Mouse (Mus musculus) intestine, postnatal 0 days (tissue): Measurements from ENCODE around the gene Apoc4. TPM values are rescaled to one million over a fixed set of nuclear protein-coding genes. Genes with fewer than 3 reads are reported as not detected.

Experiments
- ATAC-seq: fragments of 200-750 bp; cut with Nextera tagmentation; 2 replicates; pipeline ENCODE4 v1.8.0; 2017; ENCODE audit warnings: mild to moderate bottlenecking, moderate TSS enrichment, moderate library complexity
- H3K27ac ChIP-seq: fragments of 300-500 bp; sonication (generic); 2 replicates; pipeline ENCODE4 v1.5.1; 2014; ENCODE audit warnings: mild to moderate bottlenecking, low read depth, low read length, moderate library complexity
- H3K27me3 ChIP-seq: fragments of 300-500 bp; sonication (generic); replicated peaks from 2 replicates; pipeline ENCODE4 v1.6.1; 2014; ENCODE audit warnings: low read length, mixed read lengths; ENCODE audit not compliant: control insufficient read depth, insufficient read depth
- H3K36me3 ChIP-seq: fragments of 300-500 bp; sonication (generic); 2 replicates; pipeline ENCODE4 v1.6.1; 2014; ENCODE audit warnings: mild to moderate bottlenecking, moderate library complexity; ENCODE audit not compliant: control insufficient read depth, insufficient read depth
- H3K4me1 ChIP-seq: fragments of 300-500 bp; sonication (generic); replicated peaks from 2 replicates; pipeline ENCODE4 v1.6.1; 2014; ENCODE audit warnings: antibody characterized with exemption, low read length, mixed read lengths; ENCODE audit not compliant: control insufficient read depth, insufficient read depth
- H3K4me2 ChIP-seq: fragments of 300-500 bp; sonication (generic); replicated peaks from 2 replicates; pipeline ENCODE4 v1.6.1; 2014; ENCODE audit warnings: low read depth, mild to moderate bottlenecking, moderate library complexity
- H3K4me3 ChIP-seq: fragments of 300-500 bp; sonication (generic); 2 replicates; pipeline ENCODE4 v1.5.1; 2014; ENCODE audit warnings: low read depth, low read length
- H3K9ac ChIP-seq: fragments of 300-500 bp; sonication (generic); 2 replicates; pipeline ENCODE4 v1.6.1; 2014; ENCODE audit warnings: mild to moderate bottlenecking, low read depth, low read length
- H3K9me3 ChIP-seq: fragments of 300-500 bp; sonication (generic); 2 replicates; pipeline ENCODE4 v1.6.1; 2016; ENCODE audit warnings: mixed run types; ENCODE audit not compliant: control insufficient read depth
- CTCF ChIP-seq: sonication (generic); IDR thresholded peaks from 2 replicates; pipeline ENCODE4 v1.5.1; 2016; ENCODE audit warnings: low read depth, mild to moderate bottlenecking, control low read depth, antibody characterized with exemption, moderate library complexity
- WGBS: fragments of 180-500 bp; shearing (Covaris S2); extraction: QIAGEN DNeasy Blood & Tissue Kit; methylation state at CpG from one replicate; pipeline ENCODE4 v1.1.7; 2014; 5-methylcytosine and 5-hydroxymethylcytosine counted together
- polyA plus RNA-seq: library from polyadenylated mRNA; unstranded; fragments of >200 nt; fragmentation: Nextera tagmentation; extraction: Ambion mirVana; gene quantifications from 2 replicates; pipeline ENCODE4 v1.2.1, GENCODE M21; 2015

Gene Apoc4
- polyA plus RNA-seq, 1 experiment from 2014 or later, result 0.70 TPM

- 97% methylated on average over 34 of the region's 34 CpGs for WGBS
- no peak for ATAC-seq
- H3K9me3 ChIP-seq, result no peaks in the 10 kb centered on the region
- no peaks in the 10 kb centered on the region for H3K27me3 ChIP-seq
- H3K4me1 ChIP-seq, result peaks cover 25% of the 10 kb centered on the region
- no peak overlapping the region for H3K27ac ChIP-seq
- TF ChIP-seq CTCF, result no peak
- 0 out of 2 replicates have a peak, but pooled peaks cover 1% of the 10 kb centered on the region for H3K36me3 ChIP-seq
- no peak overlapping the region for H3K4me2 ChIP-seq
- no peak overlapping the region for H3K9ac ChIP-seq
- no peak overlapping the region for H3K4me3 ChIP-seq
These were observed 15.1 kb upstream of the Apoc4 start for GRCm38 (mm10) chr7:19696336-19696873.

- TF ChIP-seq CTCF, result no peak
- 79% methylated on average over 6 of the region's 6 CpGs for WGBS
- H3K27ac ChIP-seq, result no peak overlapping the region
- no peak overlapping the region for H3K4me3 ChIP-seq
- H3K4me2 ChIP-seq, result no peak overlapping the region
- ATAC-seq, result no peak
- no peak overlapping the region for H3K9ac ChIP-seq
- H3K9me3 ChIP-seq, result no peaks in the 10 kb centered on the region
- H3K36me3 ChIP-seq, result no peaks in the 10 kb centered on the region
- no peaks in the 10 kb centered on the region for H3K27me3 ChIP-seq
- H3K4me1 ChIP-seq, result peaks cover 25% of the 10 kb centered on the region
These were observed 14.6 kb upstream of the Apoc4 start for GRCm38 (mm10) chr7:19695881-19696280.

- no peak for TF ChIP-seq CTCF
- Histone ChIP-seq H3K9me3 (no peaks in the 10 kb centered on the region), H3K4me1 (peaks cover 22% of the 10 kb centered on the region), H3K9ac (no peak overlapping the region), H3K4me2 (no peak overlapping the region), H3K4me3 (no peak overlapping the region), H3K27ac (0 out of 2 replicates have a peak overlapping the region, but pooled peaks have one; percentile 5), H3K36me3 (no peaks in the 10 kb centered on the region), H3K27me3 (no peaks in the 10 kb centered on the region)
- 19% methylated on average over 8 of the region's 8 CpGs for WGBS
- ATAC-seq, result no peak
These were observed 13.9 kb upstream of the Apoc4 start for GRCm38 (mm10) chr7:19695213-19695594.

- ATAC-seq, result no peak
- no peak for TF ChIP-seq CTCF
- no peaks in the 10 kb centered on the region for H3K36me3 ChIP-seq
- H3K9ac ChIP-seq, result no peak overlapping the region
- H3K27me3 ChIP-seq, result no peaks in the 10 kb centered on the region
- H3K4me3 ChIP-seq, result no peak overlapping the region
- H3K27ac ChIP-seq, result peak overlapping the region; percentile 46; the same call in 1 of the 2 replicates
- peaks cover 21% of the 10 kb centered on the region for H3K4me1 ChIP-seq
- H3K9me3 ChIP-seq, result no peaks in the 10 kb centered on the region
- WGBS, result 45% methylated on average over 10 of the region's 10 CpGs
- H3K4me2 ChIP-seq, result no peak overlapping the region
These were observed 13.3 kb upstream of the Apoc4 start for GRCm38 (mm10) chr7:19694336-19695212.

GRCm38 (mm10) chr7:19693421-19693820, 12.1 kb upstream of the Apoc4 start:
- 16% methylated on average over 9 of the region's 10 CpGs for WGBS
- H3K4me3 ChIP-seq, result no peak overlapping the region
- no peaks in the 10 kb centered on the region for H3K36me3 ChIP-seq
- H3K9me3 ChIP-seq, result no peaks in the 10 kb centered on the region
- peak overlapping the region; percentile 46 for H3K27ac ChIP-seq
- H3K9ac ChIP-seq, result no peak overlapping the region
- no peaks in the 10 kb centered on the region for H3K27me3 ChIP-seq
- peak overlapping the region; percentile 17; the same call in 1 of the 2 replicates for H3K4me2 ChIP-seq
- TF ChIP-seq CTCF, result no peak
- peaks cover 16% of the 10 kb centered on the region; the same call in 1 of the 2 replicates for H3K4me1 ChIP-seq
- ATAC-seq, result peak; percentile 56

GRCm38 (mm10) chr7:19691873-19692865, 10.9 kb upstream of the Apoc4 start, which contains the start of gene Apoc1:
Gene Apoc1 (minus strand): TSS chr7:19692660.
- no peak for TF ChIP-seq CTCF
- H3K4me3 ChIP-seq, result no peak within 1 kb of the TSS
- no peak within 1 kb of the TSS for H3K9ac ChIP-seq
- no peak for ATAC-seq
- no peaks in the 10 kb centered on the region for H3K36me3 ChIP-seq
- H3K4me1 ChIP-seq, result peaks cover 16% of the 10 kb centered on the region; the same call in 1 of the 2 replicates
- H3K9me3 ChIP-seq, result no peaks in the 10 kb centered on the region
- H3K27me3 ChIP-seq, result no peaks in the 10 kb centered on the region
- H3K4me2 ChIP-seq, result peak within 1 kb of the TSS; percentile 17; the same call in 1 of the 2 replicates
- WGBS, result 48% methylated on average over 28 of the region's 28 CpGs
- H3K27ac ChIP-seq, result peak within 1 kb of the TSS; percentile 46; the same call in 1 of the 2 replicates
